Mouse (Mus musculus) stomach, postnatal 0 days (tissue): ENCODE measurements around the gene Agtrap. TPM values are rescaled to one million over a fixed set of nuclear protein-coding genes. Genes with fewer than 3 reads are reported as not detected.
A peak's percentile ranks its signal among the peaks of the same experiment; 100 is the strongest.

Source experiments
- ATAC-seq: fragments of 200-750 bp; cut with Nextera tagmentation; 2 replicates; pipeline ENCODE4 v1.8.0; 2017; ENCODE audit not compliant: low FRiP score, low TSS enrichment
- DNase-seq: peaks from one replicate; pipeline ENCODE4 v3.0.0-alpha.2; 2016; ENCODE audit warnings: low spot score
- H3K27ac ChIP-seq: fragments of 300-500 bp; sonication (generic); replicated peaks from 2 replicates; pipeline ENCODE4 v1.5.1; 2014; ENCODE audit warnings: mild to moderate bottlenecking, control low read depth
- H3K27me3 ChIP-seq: fragments of 300-500 bp; sonication (generic); 2 replicates; pipeline ENCODE4 v1.6.1; 2014; ENCODE audit warnings: low read length; ENCODE audit not compliant: control insufficient read depth, insufficient read depth
- H3K36me3 ChIP-seq: fragments of 300-500 bp; sonication (generic); 2 replicates; pipeline ENCODE4 v1.6.1; 2014; ENCODE audit warnings: low read length, mixed read lengths; ENCODE audit not compliant: control insufficient read depth, insufficient read depth
- H3K4me1 ChIP-seq: fragments of 300-500 bp; sonication (generic); replicated peaks from 2 replicates; pipeline ENCODE4 v1.6.1; 2014; ENCODE audit warnings: antibody characterized with exemption; ENCODE audit not compliant: control insufficient read depth, insufficient read depth
- H3K4me2 ChIP-seq: fragments of 300-500 bp; sonication (generic); replicated peaks from 2 replicates; pipeline ENCODE4 v1.6.1; 2014; ENCODE audit warnings: low read depth, mild to moderate bottlenecking, control low read depth, moderate library complexity
- H3K4me3 ChIP-seq: fragments of 300-500 bp; sonication (generic); 2 replicates; pipeline ENCODE4 v1.5.1; 2014; ENCODE audit warnings: low read depth, low read length, control low read depth
- H3K9ac ChIP-seq: fragments of 300-500 bp; sonication (generic); 2 replicates; pipeline ENCODE4 v1.6.1; 2014; ENCODE audit warnings: mild to moderate bottlenecking, low read length, control low read depth, mixed read lengths
- H3K9me3 ChIP-seq: fragments of 300-500 bp; sonication (generic); 2 replicates; pipeline ENCODE4 v1.6.1; 2016; ENCODE audit warnings: low read length; ENCODE audit not compliant: control insufficient read depth
- CTCF ChIP-seq: IDR thresholded peaks from 2 replicates; pipeline ENCODE4 v1.5.1; 2016; ENCODE audit warnings: antibody characterized with exemption, low read depth, mild to moderate bottlenecking, moderate library complexity
- EP300 ChIP-seq: optimal IDR thresholded peaks from 2 replicates; pipeline ENCODE3; 2016; ENCODE audit warnings: antibody characterized with exemption
- WGBS: fragments of 180-500 bp; shearing (Covaris S2); extraction: QIAGEN DNeasy Blood & Tissue Kit; methylation state at CpG from one replicate; pipeline ENCODE4 v1.1.7; 2014; 5-methylcytosine and 5-hydroxymethylcytosine counted together
- polyA plus RNA-seq: library from polyadenylated mRNA; unstranded; fragments of >200 nt; fragmentation: Nextera tagmentation; extraction: Ambion mirVana; gene quantifications from 2 replicates; pipeline ENCODE4 v1.2.1, GENCODE M21; 2015

The Agtrap gene
- polyA plus RNA-seq, 1 experiment from 2014 or later = 26.9 TPM

DNA sequence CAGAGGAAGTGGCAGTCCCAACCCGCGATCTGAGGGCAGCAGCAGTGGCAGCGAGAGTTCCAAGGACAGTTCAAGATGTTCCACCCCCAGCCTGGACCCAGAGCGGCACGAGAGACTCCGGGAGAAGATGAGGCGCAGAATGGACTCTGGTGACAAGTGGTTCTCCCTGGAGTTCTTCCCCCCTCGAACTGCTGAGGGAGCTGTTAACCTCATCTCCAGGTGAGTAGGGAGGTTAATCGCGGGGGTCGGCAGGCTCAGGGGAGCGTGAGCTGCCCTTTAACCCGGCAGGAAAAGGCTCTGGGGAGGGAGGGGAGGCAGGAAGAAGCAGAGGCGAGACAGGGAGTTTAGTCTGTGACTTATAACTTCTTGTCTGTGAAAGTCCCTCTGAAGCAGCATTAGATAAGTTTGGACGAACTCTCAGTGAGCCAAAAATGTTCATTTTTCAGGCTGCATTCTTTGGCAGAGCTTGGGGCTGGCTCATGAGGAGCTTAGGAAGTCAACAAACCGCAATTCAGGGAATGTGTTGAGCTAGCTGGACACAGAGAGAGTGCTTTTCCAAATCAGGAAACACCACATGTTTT is 46.1 kb downstream of the Agtrap start:
- Histone ChIP-seq H3K9ac (peak overlapping the region; percentile 54), H3K4me3 (peak overlapping the region; percentile 40), H3K27ac (peak overlapping the region; percentile 82), H3K9me3 (no peaks in the 10 kb centered on the region), H3K4me1 (peaks cover 7% of the 10 kb centered on the region), H3K27me3 (no peaks in the 10 kb centered on the region), H3K36me3 (peaks cover 9% of the 10 kb centered on the region), H3K4me2 (peak overlapping the region; percentile 95)
- ATAC-seq (no peak), DNase-seq (peak; percentile 30)
- TF ChIP-seq EP300 (no peak), CTCF (no peak)
- WGBS = 7% methylated on average over 16 of the region's 16 CpGs

DNA sequence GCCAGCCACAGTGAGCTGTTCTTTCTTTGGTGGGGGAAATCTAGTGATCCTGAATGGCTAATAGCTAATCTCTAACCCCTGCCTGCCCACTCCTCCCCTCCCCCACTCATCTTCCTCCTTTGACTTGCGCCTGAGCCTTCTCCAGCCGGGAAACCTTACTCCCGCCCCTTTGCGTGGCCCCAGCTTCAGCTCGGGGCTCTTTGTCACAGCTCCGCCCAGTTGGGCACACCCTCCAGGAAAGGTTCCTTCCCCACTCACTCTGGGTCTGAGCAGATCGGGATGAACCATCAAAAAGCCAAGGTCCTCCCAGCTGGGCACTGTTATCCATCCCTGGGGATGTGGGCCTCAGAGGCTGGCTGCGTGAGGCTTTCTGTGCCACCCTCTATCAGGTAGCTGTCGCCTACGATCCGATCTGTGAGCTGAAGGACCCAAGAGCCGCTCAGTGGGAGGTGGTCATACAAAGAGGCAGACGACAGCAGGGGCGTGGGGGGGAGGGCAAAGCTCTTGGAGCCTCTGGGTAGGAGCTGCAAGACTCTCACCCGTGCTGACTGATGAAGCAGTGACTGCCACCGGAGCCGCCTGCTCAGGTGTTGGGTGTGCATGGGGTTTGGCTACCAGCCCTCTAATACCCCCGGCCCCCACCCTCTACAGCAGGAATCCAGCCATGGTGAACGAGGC is 46.8 kb downstream of the Agtrap start:
- Histone ChIP-seq H3K27me3 (no peaks in the 10 kb centered on the region), H3K9me3 (no peaks in the 10 kb centered on the region), H3K9ac (peak overlapping the region; percentile 54), H3K27ac (peak overlapping the region; percentile 82), H3K4me2 (peak overlapping the region; percentile 95), H3K36me3 (peaks cover 9% of the 10 kb centered on the region), H3K4me3 (peak overlapping the region; percentile 40), H3K4me1 (peaks cover 7% of the 10 kb centered on the region)
- ATAC-seq (peak; percentile 41), DNase-seq (peak; percentile 87)
- no peak for TF ChIP-seq CTCF
- no peak for TF ChIP-seq EP300
- WGBS = 1% methylated on average over 19 of the region's 19 CpGs

DNA sequence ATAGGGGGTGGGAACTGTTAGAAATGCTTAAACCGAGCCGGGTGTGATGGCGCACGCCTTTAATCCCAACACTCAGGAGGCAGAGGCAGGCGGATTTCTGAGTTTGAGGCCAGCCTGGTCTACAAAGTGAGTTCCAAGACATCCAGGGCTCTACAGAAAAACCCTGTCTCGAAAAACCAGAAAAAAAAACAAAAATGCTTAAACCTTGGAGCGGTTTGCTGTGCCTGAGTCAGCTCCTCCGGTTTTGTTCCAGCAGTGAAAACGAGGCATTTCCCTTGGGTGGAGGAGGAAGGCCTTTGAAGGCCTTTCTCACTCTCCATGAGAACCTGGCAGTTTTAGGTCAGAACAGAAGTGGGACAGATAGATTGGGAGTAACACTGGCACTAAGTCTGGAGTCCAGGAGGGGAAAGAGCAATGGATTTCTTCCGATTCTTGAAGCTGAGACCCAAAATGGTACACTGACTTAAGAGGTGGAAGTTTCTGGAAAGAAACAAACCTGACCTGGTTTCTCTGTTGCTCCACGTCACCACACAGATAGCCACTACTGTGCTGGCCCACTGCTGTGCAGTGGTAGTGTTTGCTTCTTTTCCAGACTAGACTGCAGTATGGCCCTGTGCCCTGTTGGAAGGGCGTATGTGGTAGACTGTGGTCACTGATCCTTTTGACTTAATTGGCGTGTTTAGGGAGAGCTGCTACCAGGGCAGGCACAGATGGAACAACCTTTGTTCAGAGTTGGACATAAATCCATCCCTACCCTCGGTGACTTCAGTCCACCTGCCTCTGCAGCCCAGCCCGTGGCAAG is 47.6 kb downstream of the Agtrap start:
- Histone ChIP-seq H3K9ac (0 out of 2 replicates have a peak overlapping the region, but pooled peaks have one; percentile 1), H3K27ac (peak overlapping the region; percentile 82), H3K9me3 (no peaks in the 10 kb centered on the region), H3K4me1 (peaks cover 7% of the 10 kb centered on the region), H3K4me3 (peak overlapping the region; percentile 76; the same call in 1 of the 2 replicates), H3K36me3 (peaks cover 9% of the 10 kb centered on the region), H3K4me2 (peak overlapping the region; percentile 95), H3K27me3 (no peaks in the 10 kb centered on the region)
- ATAC-seq (no peak), DNase-seq (peak; percentile 26)
- 53% methylated on average over 15 of the region's 15 CpGs for WGBS
- TF ChIP-seq EP300 = no peak
- TF ChIP-seq CTCF = no peak

GRCm38 (mm10) chr4:148039254-148040028 is 48.4 kb downstream of the Agtrap start:
- TF ChIP-seq CTCF = peak; percentile 6; the same call in 1 of the 2 replicates
- TF ChIP-seq EP300 = no peak
- peak; percentile 37 for DNase-seq
- Histone ChIP-seq H3K4me3 (peak overlapping the region; percentile 76), H3K9ac (peak overlapping the region; percentile 75), H3K27me3 (no peaks in the 10 kb centered on the region), H3K36me3 (peaks cover 3% of the 10 kb centered on the region; the same call in 1 of the 2 replicates), H3K4me1 (peaks cover 7% of the 10 kb centered on the region), H3K4me2 (peak overlapping the region; percentile 95), H3K27ac (peak overlapping the region; percentile 85), H3K9me3 (no peaks in the 10 kb centered on the region)
- 14% methylated on average over 19 of the region's 19 CpGs for WGBS
- ATAC-seq = no peak; the same call in 1 of the 2 replicates

DNA sequence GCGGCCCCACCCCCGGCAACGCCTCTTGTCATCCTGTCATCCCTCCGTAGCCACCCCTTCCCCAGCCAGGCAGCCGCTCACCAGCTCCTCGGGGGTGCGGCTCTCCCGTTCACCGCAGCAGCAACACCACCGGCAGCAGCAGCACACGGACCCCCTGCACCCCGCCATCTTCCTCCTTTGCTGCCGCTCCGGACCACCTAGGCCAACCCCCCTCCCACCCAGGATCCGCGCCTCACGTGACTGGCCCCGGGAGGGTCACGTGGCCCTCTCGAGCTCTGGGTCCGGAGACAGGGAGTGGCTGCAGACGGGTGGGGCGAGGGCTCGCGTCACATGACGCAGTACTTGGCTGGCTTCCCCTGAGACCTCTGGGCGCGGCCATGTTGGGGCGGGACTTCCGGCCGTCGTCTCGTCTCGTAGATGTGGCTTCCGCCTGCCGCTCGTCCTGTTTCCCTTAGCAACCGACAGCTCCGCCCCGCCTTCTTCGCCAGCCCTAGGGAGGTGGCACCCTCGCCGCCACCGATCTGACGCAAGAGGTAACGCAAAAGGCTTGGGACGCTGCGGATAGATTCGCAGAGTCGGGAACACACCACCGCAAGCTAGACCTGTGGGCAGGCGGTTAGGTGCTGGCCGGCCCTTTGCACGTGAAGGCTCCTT is 49.1 kb downstream of the Agtrap start, which contains the start of the genes Clcn6 and Mthfr:
Gene Clcn6 (minus strand): TSS at position 222 of the 654 bp plus-strand sequence.
Gene Mthfr (plus strand): TSS at position 478 of the 654 bp plus-strand sequence.
- TF ChIP-seq EP300 (no peak), CTCF (no peak; the same call in 1 of the 2 replicates)
- ATAC-seq = peak; percentile 96
- WGBS = under 1% methylated on average over 52 of the region's 54 CpGs
- Histone ChIP-seq H3K9me3 (no peaks in the 10 kb centered on the region), H3K4me1 (peaks cover 7% of the 10 kb centered on the region), H3K36me3 (peaks cover 3% of the 10 kb centered on the region; the same call in 1 of the 2 replicates), H3K4me2 (peak within 1 kb of the TSS; percentile 95), H3K27ac (peak within 1 kb of the TSS; percentile 85), H3K9ac (peak within 1 kb of the TSS; percentile 76), H3K4me3 (peak within 1 kb of the TSS; percentile 76), H3K27me3 (no peaks in the 10 kb centered on the region)
- DNase-seq = peak; percentile 99
